Mouse (Mus musculus) adipocyte (in vitro differentiated cells): ENCODE results near the gene Tmc6.

ENCODE experiments used
- DNase-seq: peaks from one replicate; pipeline ENCODE4 v3.0.0-alpha.2; 2016; ENCODE audit warnings: low spot score

Gene Tmc6

GRCm38 (mm10) chr11:117781199-117781821, 688 bp downstream of the Tmc6 start:
- DNase-seq, result peak; percentile 49

- peak; percentile 88 for DNase-seq
These were observed 1.4 kb downstream of the Tmc6 start for GRCm38 (mm10) chr11:117780582-117781111.

- DNase-seq, result peak; percentile 14
These were observed 1.8 kb downstream of the Tmc6 start for GRCm38 (mm10) chr11:117780199-117780515.

- DNase-seq, result peak; percentile 56
These were observed 2.4 kb downstream of the Tmc6 start for GRCm38 (mm10) chr11:117779434-117780198.

GRCm38 (mm10) chr11:117778851-117779433, 3.1 kb downstream of the Tmc6 start:
- peak; percentile 41 for DNase-seq

- peak; percentile 10 for DNase-seq
These were observed 4.0 kb downstream of the Tmc6 start for GRCm38 (mm10) chr11:117778031-117778430.

- no peak for DNase-seq
These were observed 4.9 kb downstream of the Tmc6 start for GRCm38 (mm10) chr11:117777111-117777510.

GRCm38 (mm10) chr11:117776085-117776792, 5.8 kb downstream of the Tmc6 start:
- DNase-seq, result no peak

GRCm38 (mm10) chr11:117775540-117775939, 6.5 kb downstream of the Tmc6 start:
- no peak for DNase-seq

- no peak for DNase-seq
These were observed 7.1 kb downstream of the Tmc6 start for GRCm38 (mm10) chr11:117774925-117775324.

GRCm38 (mm10) chr11:117772352-117772751, 9.6 kb downstream of the Tmc6 start:
- DNase-seq, result no peak

GRCm38 (mm10) chr11:117770407-117770806, 11.6 kb downstream of the Tmc6 start:
- DNase-seq, result no peak

- DNase-seq, result no peak
These were observed 12.3 kb downstream of the Tmc6 start for GRCm38 (mm10) chr11:117769683-117770047.

GRCm38 (mm10) chr11:117768725-117769682, 13.0 kb downstream of the Tmc6 start:
- no peak for DNase-seq

- no peak for DNase-seq
These were observed 15.7 kb downstream of the Tmc6 start for GRCm38 (mm10) chr11:117766275-117766674.

- no peak for DNase-seq
These were observed 16.6 kb downstream of the Tmc6 start for GRCm38 (mm10) chr11:117765361-117765760.

- DNase-seq, result no peak
These were observed 17.7 kb downstream of the Tmc6 start for GRCm38 (mm10) chr11:117764319-117764718.

- no peak for DNase-seq
These were observed 19.8 kb downstream of the Tmc6 start for GRCm38 (mm10) chr11:117762246-117762645.

GRCm38 (mm10) chr11:117761801-117762200, 20.2 kb downstream of the Tmc6 start:
- no peak for DNase-seq

- no peak for DNase-seq
These were observed 21.5 kb downstream of the Tmc6 start for GRCm38 (mm10) chr11:117760374-117761119.

GRCm38 (mm10) chr11:117759267-117759666, 22.7 kb downstream of the Tmc6 start:
- no peak for DNase-seq
